Mouse (Mus musculus): ENCODE results near the gene Olfr1140. TPM values are rescaled to one million over a fixed set of nuclear protein-coding genes. Genes with fewer than 3 reads are reported as not detected.

Gene Olfr1140
- not detected in 2 replicates for polyA plus RNA-seq (2015; fragmentation: Nextera tagmentation; extraction: Ambion mirVana)

GRCm38 (mm10) chr2:87743452-87743851, at the start of gene Olfr1140:
Olfr1140 (plus strand) TSS chr2:87743752.
- Histone ChIP-seq H3K4me2 (ENCODE audit: low read depth, low read length) (no peak within 1 kb of the TSS), H3K9me3 (ENCODE audit: control insufficient read depth, low read length) (no peaks in the 10 kb centered on the region), H3K27me3 (ENCODE audit: control insufficient read depth, insufficient read depth, low read depth, low read length) (no peaks in the 10 kb centered on the region), H3K36me3 (ENCODE audit: control insufficient read depth, insufficient read depth, low read length) (no peaks in the 10 kb centered on the region), H3K4me1 (replicated peaks; ENCODE audit: control insufficient read depth, insufficient read depth, low read length) (no peaks in the 10 kb centered on the region), H3K27ac (ENCODE audit: low read length) (no peak within 1 kb of the TSS), H3K9ac (ENCODE audit: low read length) (no peak within 1 kb of the TSS), H3K4me3 (ENCODE audit: low read length) (no peak within 1 kb of the TSS)
- WGBS: 61% methylated on average over 3 of the region's 3 CpGs
- no peak for ATAC-seq (ENCODE audit: low read depth)

- Histone ChIP-seq H3K4me2 (ENCODE audit: low read depth, low read length) (no peak within 1 kb of the TSS), H3K27ac (ENCODE audit: low read length) (no peak within 1 kb of the TSS), H3K4me1 (replicated peaks; ENCODE audit: control insufficient read depth, insufficient read depth, low read length) (no peaks in the 10 kb centered on the region), H3K9me3 (ENCODE audit: control insufficient read depth, low read length) (no peaks in the 10 kb centered on the region), H3K27me3 (ENCODE audit: control insufficient read depth, insufficient read depth, low read depth, low read length) (no peaks in the 10 kb centered on the region), H3K4me3 (ENCODE audit: low read length) (no peak within 1 kb of the TSS), H3K36me3 (ENCODE audit: control insufficient read depth, insufficient read depth, low read length) (no peaks in the 10 kb centered on the region), H3K9ac (ENCODE audit: low read length) (no peak within 1 kb of the TSS)
- no peak for ATAC-seq (ENCODE audit: low read depth)
Observed at GRCm38 (mm10) chr2:87693847-87694246, 49.7 kb upstream of the Olfr1140 start, which contains the start of gene Olfr1136. Olfr1136 (minus strand) TSS chr2:87693947.

- Histone ChIP-seq H3K9ac (ENCODE audit: low read length) (no peak within 1 kb of the TSS), H3K4me2 (ENCODE audit: low read depth, low read length) (no peak within 1 kb of the TSS), H3K36me3 (ENCODE audit: control insufficient read depth, insufficient read depth, low read length) (no peaks in the 10 kb centered on the region), H3K4me1 (replicated peaks; ENCODE audit: control insufficient read depth, insufficient read depth, low read length) (no peaks in the 10 kb centered on the region), H3K27me3 (ENCODE audit: control insufficient read depth, insufficient read depth, low read depth, low read length) (no peaks in the 10 kb centered on the region), H3K27ac (ENCODE audit: low read length) (no peak within 1 kb of the TSS), H3K9me3 (ENCODE audit: control insufficient read depth, low read length) (no peaks in the 10 kb centered on the region), H3K4me3 (ENCODE audit: low read length) (no peak within 1 kb of the TSS)
- no peak for ATAC-seq (ENCODE audit: low read depth)
Observed at GRCm38 (mm10) chr2:87713079-87713478, 30.5 kb upstream of the Olfr1140 start, which contains the start of gene Olfr1137. Olfr1137 (minus strand) TSS chr2:87713179.

- H3K9ac ChIP-seq (ENCODE audit: low read length): no peak within 1 kb of the TSS
- no peak within 1 kb of the TSS for H3K4me2 ChIP-seq (ENCODE audit: low read depth, low read length)
- no peaks in the 10 kb centered on the region for H3K9me3 ChIP-seq (ENCODE audit: control insufficient read depth, low read length)
- no peaks in the 10 kb centered on the region for H3K27me3 ChIP-seq (ENCODE audit: control insufficient read depth, insufficient read depth, low read depth, low read length)
- 83% methylated on average over 1 of the region's 1 CpGs for WGBS
- no peak for ATAC-seq (ENCODE audit: low read depth)
- H3K4me1 ChIP-seq (replicated peaks; ENCODE audit: control insufficient read depth, insufficient read depth, low read length): no peaks in the 10 kb centered on the region
- H3K36me3 ChIP-seq (ENCODE audit: control insufficient read depth, insufficient read depth, low read length): no peaks in the 10 kb centered on the region
- H3K27ac ChIP-seq (ENCODE audit: low read length): no peak within 1 kb of the TSS
- no peak within 1 kb of the TSS for H3K4me3 ChIP-seq (ENCODE audit: low read length)
Observed at GRCm38 (mm10) chr2:87739878-87740277, 3.7 kb upstream of the Olfr1140 start, which contains the start of gene Olfr1138. Olfr1138 (minus strand) TSS chr2:87739978.

- WGBS: 80% methylated on average over 1 of the region's 1 CpGs
- Histone ChIP-seq H3K9ac (ENCODE audit: low read length) (no peak within 1 kb of the TSS), H3K27me3 (ENCODE audit: control insufficient read depth, insufficient read depth, low read depth, low read length) (no peaks in the 10 kb centered on the region), H3K4me2 (ENCODE audit: low read depth, low read length) (no peak within 1 kb of the TSS), H3K36me3 (ENCODE audit: control insufficient read depth, insufficient read depth, low read length) (no peaks in the 10 kb centered on the region), H3K4me1 (replicated peaks; ENCODE audit: control insufficient read depth, insufficient read depth, low read length) (no peaks in the 10 kb centered on the region), H3K27ac (ENCODE audit: low read length) (no peak within 1 kb of the TSS), H3K9me3 (ENCODE audit: control insufficient read depth, low read length) (no peaks in the 10 kb centered on the region), H3K4me3 (ENCODE audit: low read length) (no peak within 1 kb of the TSS)
- no peak for ATAC-seq (ENCODE audit: low read depth)
Observed at GRCm38 (mm10) chr2:87753891-87754290, 10.3 kb downstream of the Olfr1140 start, which contains the start of gene Olfr1141. Olfr1141 (minus strand) TSS chr2:87753991.

- H3K27ac ChIP-seq (ENCODE audit: low read length): no peak overlapping the region
- ATAC-seq (ENCODE audit: low read depth): no peak
- no peaks in the 10 kb centered on the region for H3K27me3 ChIP-seq (ENCODE audit: control insufficient read depth, insufficient read depth, low read depth, low read length)
- H3K4me1 ChIP-seq (replicated peaks; ENCODE audit: control insufficient read depth, insufficient read depth, low read length): no peaks in the 10 kb centered on the region
- no peak overlapping the region for H3K9ac ChIP-seq (ENCODE audit: low read length)
- WGBS: 24% methylated on average over 1 of the region's 1 CpGs
- no peak overlapping the region for H3K4me3 ChIP-seq (ENCODE audit: low read length)
- no peak overlapping the region for H3K4me2 ChIP-seq (ENCODE audit: low read depth, low read length)
- H3K36me3 ChIP-seq (ENCODE audit: control insufficient read depth, insufficient read depth, low read length): no peaks in the 10 kb centered on the region
- H3K9me3 ChIP-seq (ENCODE audit: control insufficient read depth, low read length): no peaks in the 10 kb centered on the region
Observed at GRCm38 (mm10) chr2:87776143-87776542, 32.6 kb downstream of the Olfr1140 start.

- no peaks in the 10 kb centered on the region for H3K27me3 ChIP-seq (ENCODE audit: control insufficient read depth, insufficient read depth, low read depth, low read length)
- H3K4me3 ChIP-seq (ENCODE audit: low read length): no peak within 1 kb of the TSS
- H3K27ac ChIP-seq (ENCODE audit: low read length): no peak within 1 kb of the TSS
- no peak within 1 kb of the TSS for H3K9ac ChIP-seq (ENCODE audit: low read length)
- H3K4me1 ChIP-seq (replicated peaks; ENCODE audit: control insufficient read depth, insufficient read depth, low read length): no peaks in the 10 kb centered on the region
- 71% methylated on average over 4 of the region's 4 CpGs for WGBS
- H3K4me2 ChIP-seq (ENCODE audit: low read depth, low read length): no peak within 1 kb of the TSS
- no peaks in the 10 kb centered on the region for H3K36me3 ChIP-seq (ENCODE audit: control insufficient read depth, insufficient read depth, low read length)
- ATAC-seq (ENCODE audit: low read depth): no peak
- no peaks in the 10 kb centered on the region for H3K9me3 ChIP-seq (ENCODE audit: control insufficient read depth, low read length)
Observed at GRCm38 (mm10) chr2:87779183-87779582, 35.6 kb downstream of the Olfr1140 start, which contains the start of gene Olfr152. Olfr152 (plus strand) TSS chr2:87779483.

Other genes with a start within 250 kb of the Olfr1140 start
- not detected in 2 replicates for gene Pramel7, start 246.7 kb upstream of the Olfr1140 start, polyA plus RNA-seq (2015; fragmentation: Nextera tagmentation; extraction: Ambion mirVana)
- not detected in 2 replicates for gene Pramel6, start 237.2 kb upstream of the Olfr1140 start, polyA plus RNA-seq (2015; fragmentation: Nextera tagmentation; extraction: Ambion mirVana)
- not detected in 2 replicates for gene Olfr153, start 212.0 kb upstream of the Olfr1140 start, polyA plus RNA-seq (2015; fragmentation: Nextera tagmentation; extraction: Ambion mirVana)
- not detected in 2 replicates for gene Olfr1128, start 198.2 kb upstream of the Olfr1140 start, polyA plus RNA-seq (2015; fragmentation: Nextera tagmentation; extraction: Ambion mirVana)
- gene Olfr1129, start 169.8 kb upstream of the Olfr1140 start, polyA plus RNA-seq (2015; fragmentation: Nextera tagmentation; extraction: Ambion mirVana): not detected in 2 replicates
- not detected in 2 replicates for gene Olfr1130, start 137.5 kb upstream of the Olfr1140 start, polyA plus RNA-seq (2015; fragmentation: Nextera tagmentation; extraction: Ambion mirVana)
- gene Olfr1131, start 116.6 kb upstream of the Olfr1140 start, polyA plus RNA-seq (2015; fragmentation: Nextera tagmentation; extraction: Ambion mirVana): not detected in 2 replicates
- gene Olfr1132, start 106.2 kb upstream of the Olfr1140 start, polyA plus RNA-seq (2015; fragmentation: Nextera tagmentation; extraction: Ambion mirVana): not detected in 2 replicates
- gene Olfr1133, start 96.4 kb upstream of the Olfr1140 start, polyA plus RNA-seq (2015; fragmentation: Nextera tagmentation; extraction: Ambion mirVana): not detected in 2 replicates
- not detected in 2 replicates for gene Olfr1134, start 85.3 kb upstream of the Olfr1140 start, polyA plus RNA-seq (2015; fragmentation: Nextera tagmentation; extraction: Ambion mirVana)
- not detected in 2 replicates for gene Olfr1135, start 70.1 kb upstream of the Olfr1140 start, polyA plus RNA-seq (2015; fragmentation: Nextera tagmentation; extraction: Ambion mirVana)
- gene Olfr1136, start 49.8 kb upstream of the Olfr1140 start, polyA plus RNA-seq (2015; fragmentation: Nextera tagmentation; extraction: Ambion mirVana): not detected in 2 replicates
- gene Olfr1137, start 30.6 kb upstream of the Olfr1140 start, polyA plus RNA-seq (2015; fragmentation: Nextera tagmentation; extraction: Ambion mirVana): not detected in 2 replicates
- not detected in 2 replicates for gene Olfr1138, start 3.8 kb upstream of the Olfr1140 start, polyA plus RNA-seq (2015; fragmentation: Nextera tagmentation; extraction: Ambion mirVana)
- gene Olfr1141, start 10.2 kb downstream of the Olfr1140 start, polyA plus RNA-seq (2015; fragmentation: Nextera tagmentation; extraction: Ambion mirVana): not detected in 2 replicates
- gene Olfr152, start 35.7 kb downstream of the Olfr1140 start, polyA plus RNA-seq (2015; fragmentation: Nextera tagmentation; extraction: Ambion mirVana): not detected in 2 replicates
- not detected in 2 replicates for gene Olfr1143, start 56.8 kb downstream of the Olfr1140 start, polyA plus RNA-seq (2015; fragmentation: Nextera tagmentation; extraction: Ambion mirVana)
- gene Olfr1145, start 66.1 kb downstream of the Olfr1140 start, polyA plus RNA-seq (2015; fragmentation: Nextera tagmentation; extraction: Ambion mirVana): not detected in 2 replicates
- gene Olfr1148, start 86.8 kb downstream of the Olfr1140 start, polyA plus RNA-seq (2015; fragmentation: Nextera tagmentation; extraction: Ambion mirVana): not detected in 2 replicates
- gene Olfr1150-ps1, start 100.2 kb downstream of the Olfr1140 start, polyA plus RNA-seq (2015; fragmentation: Nextera tagmentation; extraction: Ambion mirVana): not detected in 2 replicates
- gene Olfr1151, start 112.1 kb downstream of the Olfr1140 start, polyA plus RNA-seq (2015; fragmentation: Nextera tagmentation; extraction: Ambion mirVana): not detected in 2 replicates
- gene Olfr1152, start 122.7 kb downstream of the Olfr1140 start, polyA plus RNA-seq (2015; fragmentation: Nextera tagmentation; extraction: Ambion mirVana): not detected in 2 replicates
- not detected in 2 replicates for gene Olfr1153, start 151.2 kb downstream of the Olfr1140 start, polyA plus RNA-seq (2015; fragmentation: Nextera tagmentation; extraction: Ambion mirVana)
- not detected in 2 replicates for gene Olfr1154, start 161.4 kb downstream of the Olfr1140 start, polyA plus RNA-seq (2015; fragmentation: Nextera tagmentation; extraction: Ambion mirVana)
- not detected in 2 replicates for gene Olfr1155, start 201.4 kb downstream of the Olfr1140 start, polyA plus RNA-seq (2015; fragmentation: Nextera tagmentation; extraction: Ambion mirVana)
- gene Olfr1156, start 209.3 kb downstream of the Olfr1140 start, polyA plus RNA-seq (2015; fragmentation: Nextera tagmentation; extraction: Ambion mirVana): not detected in 2 replicates
- not detected in 2 replicates for gene Olfr1157, start 224.5 kb downstream of the Olfr1140 start, polyA plus RNA-seq (2015; fragmentation: Nextera tagmentation; extraction: Ambion mirVana)
- gene Olfr74, start 230.9 kb downstream of the Olfr1140 start, polyA plus RNA-seq (2015; fragmentation: Nextera tagmentation; extraction: Ambion mirVana): not detected in 2 replicates
- gene Olfr1158, start 246.4 kb downstream of the Olfr1140 start, polyA plus RNA-seq (2015; fragmentation: Nextera tagmentation; extraction: Ambion mirVana): not detected in 2 replicates